Mouse (Mus musculus) naive thymus-derived CD4-positive, alpha-beta T cell, adult 2 months (primary cell): ENCODE measurements at regions not wholly inside any gene's neighbourhood (a gene's known extent, or its start where the extent isn't known, plus 50 kb on each side); places are given as distances from the start of the nearest gene placed in this dataset.
"Not testable (repeated sequence)": the region's sequence is repeated elsewhere in the genome, so short reads cannot be mapped to it uniquely, and the experiment has no call there.

Experiments used
- DNase-seq: peaks from one replicate; pipeline ENCODE4 v3.0.0-alpha.2; 2011; ENCODE audit warnings: low read depth

GRCm38 (mm10) chr9:88221850-88222353, 105.1 kb upstream of the Nt5e start:
- peak; percentile 20 for DNase-seq

- no peak for DNase-seq
Observed at GRCm38 (mm10) chr9:88237126-88237525, 89.9 kb upstream of the Nt5e start.

- DNase-seq: no peak
Observed at GRCm38 (mm10) chr9:88238346-88238745, 88.7 kb upstream of the Nt5e start.

GRCm38 (mm10) chr9:88240740-88241139, 86.3 kb upstream of the Nt5e start:
- no peak for DNase-seq

GRCm38 (mm10) chr9:88241203-88241995, 85.6 kb upstream of the Nt5e start:
- peak; percentile 88 for DNase-seq

GRCm38 (mm10) chr9:88242530-88242929, 84.5 kb upstream of the Nt5e start:
- no peak for DNase-seq

- DNase-seq: no peak
Observed at GRCm38 (mm10) chr9:88244492-88244891, 82.5 kb upstream of the Nt5e start.

GRCm38 (mm10) chr9:88255948-88256347, 71.0 kb upstream of the Nt5e start:
- no peak for DNase-seq

- no peak for DNase-seq
Observed at GRCm38 (mm10) chr9:88259627-88260026, 67.4 kb upstream of the Nt5e start.

- DNase-seq: no peak
Observed at GRCm38 (mm10) chr9:88260072-88260635, 66.8 kb upstream of the Nt5e start.

GRCm38 (mm10) chr9:88262461-88262860, 64.5 kb upstream of the Nt5e start:
- no peak for DNase-seq

- DNase-seq: not testable (repeated sequence)
Observed at GRCm38 (mm10) chr9:88266346-88266745, 60.7 kb upstream of the Nt5e start.

- DNase-seq: no peak
Observed at GRCm38 (mm10) chr9:88268811-88269210, 58.2 kb upstream of the Nt5e start.

- no peak for DNase-seq
Observed at GRCm38 (mm10) chr9:88269216-88269615, 57.8 kb upstream of the Nt5e start.

GRCm38 (mm10) chr9:88270836-88271235, 56.2 kb upstream of the Nt5e start:
- DNase-seq: no peak

GRCm38 (mm10) chr9:88273304-88273703, 53.7 kb upstream of the Nt5e start:
- no peak for DNase-seq

GRCm38 (mm10) chr9:88274040-88274439, 53.0 kb upstream of the Nt5e start:
- DNase-seq: no peak

- no peak for DNase-seq
Observed at GRCm38 (mm10) chr9:88274681-88275336, 52.2 kb upstream of the Nt5e start.

- no peak for DNase-seq
Observed at GRCm38 (mm10) chr9:88276023-88276568, 50.9 kb upstream of the Nt5e start.

GRCm38 (mm10) chr9:88277031-88277430, 50.0 kb upstream of the Nt5e start:
- DNase-seq: no peak
